Mouse (Mus musculus): Measurements from ENCODE around the gene Agrn.

Gene Agrn

DNA sequence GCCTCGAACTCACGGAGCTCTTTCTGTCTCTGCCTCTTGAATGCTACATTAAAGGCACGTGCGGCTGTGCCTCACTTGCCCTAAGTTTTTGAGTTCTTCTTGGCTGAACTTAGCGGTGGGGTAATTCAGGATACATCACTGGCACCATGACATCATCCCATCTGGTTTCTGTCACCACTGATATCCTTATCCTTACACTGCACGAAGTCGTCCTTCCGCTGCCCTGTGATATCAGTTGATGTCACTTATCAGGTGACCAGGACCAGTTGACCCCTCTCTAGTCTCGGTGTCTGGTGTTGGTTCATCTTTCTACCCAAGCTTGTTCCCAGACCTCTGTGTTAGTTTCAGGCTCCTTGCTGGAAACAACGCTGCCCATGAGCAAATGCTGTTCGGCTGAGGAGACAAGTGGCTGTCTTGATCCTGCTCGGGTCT lies 5.2 kb upstream of the Agrn start:
- no peak for DNase-seq (ENCODE audit: low spot score)

DNA sequence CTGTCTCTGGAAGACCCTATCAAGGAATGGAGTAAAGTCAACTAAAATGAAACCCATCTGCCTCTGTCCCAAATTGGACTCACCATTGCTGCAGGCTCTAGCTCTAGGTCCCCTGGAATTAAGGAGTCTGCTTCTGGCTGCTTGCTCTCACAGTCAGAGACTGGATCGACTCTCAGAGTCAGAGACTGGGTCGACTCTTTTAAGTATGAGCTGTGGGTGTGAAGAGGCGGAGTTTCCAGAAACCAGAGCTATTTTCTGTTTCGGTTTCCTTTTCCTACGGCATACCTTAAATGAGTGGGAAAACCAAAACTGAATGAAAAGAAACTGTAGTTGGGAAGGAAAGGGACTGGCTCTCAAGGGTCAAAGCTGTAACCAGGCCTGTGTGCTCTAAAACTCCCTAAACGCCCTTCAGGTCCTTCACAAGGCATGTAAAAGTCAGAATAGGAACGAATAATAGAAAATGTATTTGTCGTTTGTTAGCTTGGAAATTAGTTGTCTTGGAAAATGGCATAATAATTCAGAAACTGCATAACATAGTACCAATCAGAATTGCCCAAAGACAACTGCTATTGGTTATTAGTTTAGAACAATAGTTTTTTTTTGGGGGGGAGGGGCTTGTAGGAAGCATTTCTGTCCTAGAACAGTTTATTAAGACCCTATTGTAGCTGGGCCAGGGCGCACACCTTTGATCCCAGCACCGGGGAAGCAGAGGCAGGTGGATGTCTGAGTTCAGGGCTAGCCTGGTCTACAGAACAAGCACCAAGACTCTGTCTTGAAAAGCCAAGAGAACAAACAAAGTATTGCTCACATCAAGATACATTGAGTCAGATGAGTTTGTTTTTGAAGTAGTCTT lies 3.6 kb upstream of the Agrn start, which contains the start of gene Isg15:
Gene Isg15, minus strand, starts transcription at position 196 of the 853 bp plus-strand sequence.
- no peak for DNase-seq (ENCODE audit: low spot score)

DNA sequence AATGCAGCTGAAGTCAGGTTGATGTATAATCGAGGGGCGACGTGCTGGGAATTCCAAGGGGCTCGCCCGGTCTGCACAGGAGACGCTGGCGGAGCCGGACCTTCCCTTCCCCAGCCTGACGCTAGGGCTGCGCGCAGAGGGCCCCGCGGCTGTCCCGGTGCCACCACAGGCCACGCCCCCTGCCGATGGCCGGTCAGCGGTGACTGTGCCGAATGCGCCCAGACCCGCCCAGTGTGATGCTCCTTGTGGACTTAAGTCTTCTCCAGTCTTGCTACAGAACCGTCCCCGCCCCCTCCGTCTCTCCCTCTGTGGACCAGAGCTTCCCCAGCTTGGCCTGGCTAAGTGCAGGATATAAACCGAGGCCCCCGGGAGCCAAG lies 529 bp upstream of the Agrn start:
- DNase-seq (ENCODE audit: low spot score) = peak; percentile 96

DNA sequence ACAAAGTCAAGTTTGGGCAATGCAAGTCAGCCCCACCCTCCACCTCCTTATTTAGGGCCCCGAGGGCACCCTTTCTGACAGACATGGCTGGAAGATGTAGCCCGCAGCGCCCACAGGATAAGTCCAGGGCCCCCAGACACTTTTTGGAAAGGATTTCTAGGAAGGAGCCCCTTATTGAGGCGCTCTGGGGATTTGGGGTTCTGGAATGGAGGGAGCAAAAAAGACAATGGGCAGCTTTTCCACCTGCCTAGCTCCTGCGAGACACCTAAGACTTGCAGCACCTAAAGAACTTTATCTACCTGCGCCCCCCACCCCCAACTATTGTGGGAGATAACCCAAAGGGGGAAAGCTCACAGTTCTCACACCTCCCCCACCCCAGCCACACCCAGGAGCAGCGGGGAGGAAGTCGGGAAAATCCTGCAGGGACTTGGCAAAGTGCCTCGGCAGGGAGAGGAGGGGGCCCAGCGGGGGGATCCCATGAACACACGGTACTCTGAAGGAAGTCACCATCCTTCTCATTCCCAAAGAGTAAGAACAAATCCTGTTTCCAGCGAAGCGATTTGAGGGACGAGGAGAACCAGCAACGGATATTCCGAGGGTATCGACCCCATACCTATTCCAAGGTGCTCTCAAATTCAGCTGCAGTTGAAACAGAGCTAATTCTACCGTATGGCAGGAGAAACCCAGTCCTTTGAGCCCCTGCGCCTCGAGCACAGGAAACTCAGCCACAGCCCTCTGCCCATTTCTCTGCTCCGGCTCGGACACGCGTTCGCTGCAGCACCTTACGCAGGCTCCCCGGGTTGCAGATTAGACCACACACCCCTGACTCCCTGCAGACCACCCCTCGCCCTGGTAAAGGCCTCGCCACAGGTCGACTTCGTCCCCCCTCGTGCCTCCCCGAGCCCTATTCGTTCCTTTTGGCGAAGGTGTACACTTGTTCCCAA lies 1.1 kb downstream of the Agrn start:
- peak; percentile 47 for DNase-seq (ENCODE audit: low spot score)

DNA sequence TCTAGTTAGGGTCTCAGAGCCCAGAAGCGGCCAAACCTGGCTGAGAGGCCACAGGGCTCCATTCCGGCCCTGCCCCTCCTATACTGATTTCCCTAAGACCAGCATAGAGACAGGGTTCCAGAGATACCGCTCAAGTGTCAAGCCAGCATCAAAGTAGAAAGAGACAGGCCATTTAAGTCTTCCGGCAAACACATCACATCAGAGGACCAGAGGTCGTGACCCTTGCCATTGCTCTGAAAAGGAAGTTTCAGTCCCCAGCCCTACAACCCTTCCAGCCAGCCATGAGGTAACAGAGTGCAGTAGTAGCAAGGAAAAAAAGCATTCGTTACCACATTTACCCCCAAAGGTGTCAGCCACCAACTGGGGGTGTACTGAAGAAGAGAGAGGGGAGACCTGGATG lies 2.9 kb downstream of the Agrn start:
- peak; percentile 60 for DNase-seq (ENCODE audit: low spot score)

DNA sequence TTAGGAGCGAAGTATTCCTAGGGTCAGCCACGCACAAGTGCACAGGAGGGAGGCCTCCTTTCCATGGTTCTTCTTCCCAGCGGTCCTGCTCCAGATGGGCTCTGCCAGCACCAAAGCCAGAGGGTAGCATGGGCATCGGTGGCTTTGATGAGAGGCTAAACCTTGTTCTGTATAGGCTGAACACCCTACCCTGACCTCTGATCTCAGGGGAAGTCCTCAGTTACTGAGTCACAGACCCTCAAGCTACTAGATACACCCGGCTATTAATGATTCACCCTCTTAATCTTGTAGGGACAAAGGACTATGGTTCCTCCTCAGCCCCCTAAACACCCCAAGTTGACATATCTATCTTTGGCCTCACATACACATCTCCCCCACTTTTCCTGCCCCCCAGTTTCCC lies 3.4 kb downstream of the Agrn start:
- DNase-seq (ENCODE audit: low spot score) = no peak

DNA sequence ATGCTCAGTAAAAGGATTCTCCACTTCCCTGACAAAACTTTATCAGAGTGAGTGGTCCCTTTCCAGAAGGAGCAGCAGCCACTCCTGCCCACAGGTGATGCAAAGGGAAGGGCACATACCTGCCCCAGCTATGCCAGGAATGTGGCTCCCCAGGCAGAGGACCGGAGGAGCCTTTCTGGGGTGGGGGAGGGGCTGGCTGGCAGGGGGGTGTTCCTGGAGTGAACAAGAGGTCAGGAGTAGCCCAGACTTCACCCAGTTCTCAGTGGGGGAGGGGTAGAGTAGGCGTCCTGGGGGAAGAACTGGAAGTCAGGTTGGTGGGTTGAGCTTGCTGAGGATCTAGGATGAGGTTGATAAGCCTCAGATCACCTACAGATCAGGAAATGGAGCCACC lies 4.1 kb downstream of the Agrn start:
- no peak for DNase-seq (ENCODE audit: low spot score)

DNA sequence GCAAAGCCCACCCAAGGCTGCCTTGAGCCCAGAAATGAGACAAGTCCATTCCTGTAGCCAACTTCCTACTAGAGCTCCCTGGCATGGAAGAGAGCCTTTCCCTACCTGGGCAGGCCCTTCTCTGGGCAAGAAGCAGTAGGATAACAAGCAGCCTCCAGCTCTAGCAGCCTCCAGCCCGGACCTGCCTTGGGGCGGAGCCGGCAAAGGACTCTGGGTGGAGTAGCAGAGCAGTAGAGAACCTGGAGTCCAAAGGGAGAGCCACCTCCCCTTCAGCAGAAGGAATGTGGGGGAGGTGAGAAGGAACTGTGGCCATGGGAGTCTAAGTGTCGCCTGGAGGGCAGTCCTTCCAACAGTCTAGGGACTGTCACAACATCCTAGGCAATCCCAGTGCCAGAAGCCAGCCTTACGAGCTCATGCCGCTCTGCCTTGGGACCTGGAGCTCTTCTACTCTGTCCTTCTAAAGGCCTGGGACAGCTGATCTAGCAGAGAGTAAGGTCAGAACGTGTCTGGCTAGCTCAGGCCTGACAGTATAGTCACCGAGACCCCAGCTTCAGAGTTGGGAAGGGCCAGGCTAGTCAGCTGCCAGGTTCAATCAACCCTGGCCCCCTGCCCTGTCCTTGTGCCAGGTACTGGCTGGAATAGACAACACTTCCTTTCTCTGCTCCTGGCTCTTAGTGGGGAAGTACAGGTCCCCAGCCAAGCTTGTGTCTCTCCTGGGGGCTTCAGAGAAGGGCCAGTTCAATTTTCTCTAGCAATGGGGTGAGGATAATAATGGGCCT lies 4.7 kb downstream of the Agrn start:
- DNase-seq (ENCODE audit: low spot score) = no peak

DNA sequence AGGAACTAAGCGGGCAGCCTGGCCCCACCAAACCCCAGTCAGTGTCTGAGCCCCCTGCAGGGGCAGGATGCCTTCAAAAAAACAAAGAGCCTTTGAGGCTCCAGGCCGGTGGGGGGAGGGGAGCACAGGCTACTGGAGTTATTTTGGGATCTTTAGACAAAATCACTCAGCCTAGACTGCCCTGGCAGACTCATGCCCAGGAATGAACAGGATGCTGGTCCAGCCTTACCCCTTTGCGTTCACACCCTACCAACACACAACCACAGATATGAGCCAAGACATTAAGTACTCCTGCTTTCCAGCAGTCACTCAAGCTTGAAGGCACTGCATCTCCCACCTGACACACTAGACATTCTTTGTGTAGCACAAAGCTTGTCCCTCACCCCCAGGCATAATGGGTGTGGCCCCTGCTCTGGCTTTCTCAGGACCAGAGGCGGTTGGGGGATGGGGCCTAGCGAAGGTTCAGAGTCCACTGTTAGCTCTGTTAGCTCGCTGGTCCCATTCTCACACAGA lies 8.4 kb downstream of the Agrn start:
- DNase-seq (ENCODE audit: low spot score) = peak; percentile 77

DNA sequence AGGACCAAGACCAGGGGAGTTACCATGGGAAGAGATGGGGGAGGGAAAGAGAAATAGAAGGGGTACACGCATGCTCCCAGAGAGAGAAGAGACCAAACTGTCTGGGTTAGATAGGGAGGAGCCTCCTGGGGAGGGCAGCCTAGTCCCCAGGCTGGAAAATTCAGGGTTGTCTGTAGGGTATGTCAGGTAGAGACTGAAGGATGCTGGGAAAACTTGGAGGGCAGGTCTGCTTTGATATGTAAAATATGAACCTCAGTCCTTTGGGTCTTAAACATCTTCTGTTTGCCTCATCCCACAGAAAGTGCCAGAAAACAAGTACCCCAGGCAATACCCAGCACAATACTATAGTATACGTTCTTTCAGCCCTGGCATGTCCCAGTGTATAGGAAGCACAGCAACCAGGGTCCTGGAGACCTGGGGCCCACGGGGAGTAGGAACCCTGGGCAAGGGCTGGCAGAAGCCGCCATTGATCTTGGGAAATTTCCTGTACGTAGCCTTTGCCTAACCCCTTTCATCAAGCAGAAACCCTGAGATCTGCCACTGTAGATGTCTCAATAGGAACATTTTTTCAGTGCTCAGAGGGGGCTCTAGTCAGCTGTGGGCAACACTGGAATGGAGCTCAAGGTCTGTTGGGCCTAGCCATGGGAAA lies 9.0 kb downstream of the Agrn start:
- DNase-seq (ENCODE audit: low spot score) = no peak

DNA sequence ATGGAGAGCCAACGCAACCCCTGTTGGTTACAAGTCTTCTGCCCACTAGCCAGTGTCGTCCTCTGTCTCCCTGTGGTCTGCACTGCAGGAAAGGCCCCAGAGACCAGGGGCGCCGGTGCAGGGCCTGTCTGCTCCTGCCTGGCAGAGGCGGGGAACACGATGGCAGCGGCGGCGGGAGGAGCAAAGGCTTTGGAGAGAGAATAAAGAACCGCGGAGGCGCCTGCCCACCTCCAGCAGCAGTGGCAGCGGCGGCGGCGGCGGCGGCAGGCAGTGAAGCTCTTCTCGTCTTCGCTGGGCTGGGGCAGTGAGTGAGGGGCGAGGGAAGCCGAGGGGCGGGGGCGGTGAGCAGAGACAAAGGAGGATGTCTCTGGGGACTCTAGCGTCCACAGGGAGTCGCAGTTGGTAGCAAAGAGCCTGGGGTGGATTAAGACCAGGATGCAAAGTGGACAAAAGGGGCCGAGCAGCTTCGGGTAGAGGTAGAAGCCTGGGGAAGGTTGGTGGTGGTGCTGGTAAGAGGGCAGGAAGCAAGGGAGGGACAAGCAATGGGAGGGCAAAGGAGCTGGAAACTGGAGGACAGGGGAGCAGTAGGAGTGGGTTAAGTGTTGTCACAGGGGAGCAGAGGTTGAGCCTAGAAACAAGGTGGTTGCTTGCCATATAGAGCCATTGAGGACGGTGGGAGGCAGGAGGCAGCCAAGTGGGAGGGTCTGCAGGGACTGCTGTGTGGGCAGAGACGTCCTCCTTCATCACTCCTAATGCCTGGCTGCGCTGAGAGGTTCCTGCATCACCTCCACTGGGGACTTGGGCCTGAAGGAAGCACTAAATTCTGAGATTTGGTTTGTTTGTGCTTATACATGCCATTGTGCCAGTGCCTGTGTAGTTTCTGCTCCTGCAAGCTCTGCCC lies 11.1 kb downstream of the Agrn start:
- peak; percentile 72 for DNase-seq (ENCODE audit: low spot score)

DNA sequence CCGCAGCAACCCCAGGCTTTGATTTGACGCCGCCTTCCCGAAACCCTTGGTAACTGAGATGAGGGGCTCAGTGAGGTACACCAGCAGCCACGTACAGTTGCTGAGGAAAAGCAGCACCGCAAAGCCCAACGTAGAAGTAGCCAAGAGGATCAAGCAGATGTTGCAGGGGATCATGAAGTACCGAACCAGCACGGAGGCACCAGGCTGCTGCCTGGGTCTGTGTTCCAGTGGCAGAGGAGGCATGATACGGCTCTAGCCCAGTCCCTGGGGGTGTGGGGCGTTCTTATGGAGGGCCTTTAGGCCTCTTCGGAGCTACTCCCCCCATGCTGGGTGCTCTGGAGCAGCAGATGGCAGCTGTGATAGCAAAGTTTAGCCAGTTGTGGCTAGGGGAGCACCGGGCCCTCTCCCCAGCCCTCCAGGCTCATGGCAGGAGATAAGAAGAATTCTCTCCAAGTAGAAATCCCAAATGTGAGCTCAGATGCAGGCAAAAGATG lies 11.8 kb downstream of the Agrn start:
- no peak for DNase-seq (ENCODE audit: low spot score)

DNA sequence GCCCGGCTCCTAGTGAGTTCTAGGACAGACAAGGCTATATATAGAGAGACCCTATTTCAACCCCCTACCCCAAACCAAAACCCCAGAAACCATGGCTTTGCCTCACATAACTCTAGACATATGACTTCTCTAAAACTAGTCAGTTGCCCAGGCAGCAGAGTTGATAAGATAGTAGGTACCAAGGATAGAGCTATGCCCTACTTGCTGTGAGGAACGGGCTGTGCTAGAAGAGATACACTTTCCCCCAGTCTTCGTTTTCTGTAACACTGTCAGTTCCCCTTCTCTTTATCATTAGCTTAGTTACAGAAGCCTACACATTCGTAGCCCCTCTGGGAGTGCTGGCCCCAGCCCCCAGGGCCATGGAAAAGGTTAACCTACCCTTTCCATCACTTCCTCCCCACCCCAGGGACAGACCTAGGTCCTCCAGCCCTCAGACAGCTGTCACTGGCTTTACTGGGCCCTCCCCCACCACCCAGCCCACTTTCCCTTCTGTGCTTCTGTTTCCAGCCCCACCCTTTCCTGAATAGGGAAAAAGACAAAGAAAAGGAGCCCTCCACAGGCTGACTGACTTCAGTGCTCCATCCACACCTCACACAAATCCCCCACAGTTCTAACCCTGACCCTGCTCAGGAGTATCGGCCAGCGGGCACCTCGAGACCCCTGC lies 12.9 kb downstream of the Agrn start:
- DNase-seq (ENCODE audit: low spot score) = no peak

DNA sequence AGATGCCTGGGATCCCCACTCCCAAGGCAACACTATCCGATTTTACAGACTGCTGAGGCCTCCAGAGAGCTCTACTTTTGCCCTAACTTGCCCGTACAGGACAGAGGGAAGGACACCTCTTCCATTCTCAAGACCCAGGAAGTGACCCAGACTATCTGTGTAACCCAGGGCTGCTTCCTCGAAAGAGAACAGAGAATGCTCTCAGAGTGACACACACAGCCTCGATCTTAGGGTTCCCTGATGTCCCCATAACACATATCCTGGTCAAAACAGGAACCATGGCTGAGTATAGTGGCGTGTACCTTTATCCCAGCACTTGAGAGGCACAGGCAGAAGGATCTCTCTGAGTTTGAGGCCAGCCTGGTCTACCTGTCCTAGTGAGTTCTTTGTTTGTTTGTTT lies 13.5 kb downstream of the Agrn start:
- no peak for DNase-seq (ENCODE audit: low spot score)

DNA sequence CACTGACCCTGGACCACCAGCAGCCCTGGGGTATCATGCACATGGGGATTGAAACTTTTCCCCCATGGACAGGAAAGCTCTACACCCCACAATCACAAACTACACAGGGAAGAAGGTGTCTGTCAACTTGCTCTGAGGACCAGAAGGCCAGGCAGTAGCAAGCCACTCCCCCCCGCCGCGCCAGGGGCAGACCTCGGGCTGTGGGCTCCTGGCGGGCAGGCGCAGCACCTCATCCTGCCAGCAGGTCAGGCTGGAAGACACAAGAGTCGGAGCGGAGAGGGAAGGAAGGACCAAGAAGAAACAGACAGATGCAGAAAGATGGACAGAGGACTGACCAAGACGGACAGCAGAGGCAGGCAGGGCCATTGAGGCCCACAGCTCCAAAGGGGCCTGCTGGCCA lies 19.7 kb downstream of the Agrn start:
- no peak for DNase-seq (ENCODE audit: low spot score)

DNA sequence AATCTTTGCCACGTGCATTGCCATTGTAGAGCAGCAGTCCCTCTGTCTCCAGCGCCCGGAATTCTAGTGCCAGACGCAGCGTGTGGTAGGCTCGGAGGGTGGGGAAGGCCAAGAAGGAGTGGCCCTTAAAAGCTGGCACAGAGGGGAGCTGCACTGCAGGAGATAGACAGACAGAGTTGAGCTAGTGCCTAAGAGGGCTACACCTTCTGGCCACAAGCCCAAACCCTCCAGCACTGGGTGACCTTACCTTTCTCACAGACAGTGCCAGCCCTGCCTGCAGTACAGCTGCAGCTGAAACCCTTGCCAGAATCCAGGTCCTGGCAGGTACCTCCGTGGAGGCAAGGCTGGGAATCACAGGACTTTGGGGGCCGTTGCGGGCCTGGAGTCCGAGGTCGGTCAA lies 25.5 kb downstream of the Agrn start:
- no peak for DNase-seq (ENCODE audit: low spot score)

DNA sequence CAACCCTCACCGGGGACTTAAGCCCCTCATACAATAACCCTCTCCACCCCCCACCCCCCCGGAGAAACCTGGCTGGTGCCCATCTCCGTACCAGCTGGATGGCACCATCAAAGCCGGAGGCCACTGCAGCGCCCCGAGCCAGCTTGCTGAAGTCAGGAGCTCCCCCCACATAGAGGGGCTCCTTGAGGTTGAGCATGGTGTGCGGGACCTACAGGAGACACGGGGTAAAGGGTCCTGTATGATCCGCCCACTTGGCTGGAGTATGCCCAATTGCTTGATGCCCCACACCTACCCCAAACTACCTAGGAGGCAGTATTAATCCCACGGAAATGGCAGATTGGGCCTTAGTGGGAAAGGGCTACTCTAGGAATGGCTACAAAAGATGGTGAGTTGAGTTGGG lies 28.2 kb downstream of the Agrn start:
- DNase-seq (ENCODE audit: low spot score) = no peak

DNA sequence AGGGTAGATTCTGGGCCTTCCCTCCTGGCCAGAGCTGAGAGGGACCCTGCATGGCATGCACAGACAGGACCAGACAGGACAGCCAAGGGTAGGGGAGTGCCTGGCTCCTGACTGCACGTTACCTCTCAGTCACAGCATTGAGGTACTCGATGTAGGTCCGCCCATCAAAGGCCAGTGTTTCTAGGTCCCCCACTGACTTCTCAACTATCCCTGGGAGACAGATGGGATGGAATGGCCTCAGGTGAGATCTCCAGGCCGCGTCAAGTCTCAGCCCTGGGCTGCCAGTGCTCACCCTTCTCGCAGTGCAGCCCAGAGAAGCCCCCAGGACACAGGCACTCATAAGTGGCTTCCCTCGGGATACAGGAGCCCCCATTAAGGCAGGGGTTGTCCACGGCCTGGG lies 28.7 kb downstream of the Agrn start:
- no peak for DNase-seq (ENCODE audit: low spot score)

DNA sequence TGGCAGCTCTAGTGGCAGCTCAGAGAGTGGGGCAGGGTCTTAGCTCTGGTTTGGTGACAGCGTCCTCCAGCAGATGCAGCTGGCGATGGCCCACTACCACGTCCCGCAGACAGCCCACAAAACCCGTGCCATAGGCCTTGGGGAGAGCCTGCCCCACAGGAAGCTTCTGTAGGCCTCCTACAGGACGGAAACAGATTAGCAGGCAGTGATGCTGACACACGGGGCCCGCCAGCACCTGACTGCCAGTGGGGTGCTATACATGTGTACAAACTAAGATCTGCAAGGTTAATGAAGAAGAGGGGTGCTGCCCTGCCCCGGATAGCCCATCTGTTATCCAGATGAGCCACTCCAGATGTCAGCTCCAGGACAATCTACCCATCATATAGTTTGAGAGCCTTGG lies 30.8 kb downstream of the Agrn start:
- no peak for DNase-seq (ENCODE audit: low spot score)

DNA sequence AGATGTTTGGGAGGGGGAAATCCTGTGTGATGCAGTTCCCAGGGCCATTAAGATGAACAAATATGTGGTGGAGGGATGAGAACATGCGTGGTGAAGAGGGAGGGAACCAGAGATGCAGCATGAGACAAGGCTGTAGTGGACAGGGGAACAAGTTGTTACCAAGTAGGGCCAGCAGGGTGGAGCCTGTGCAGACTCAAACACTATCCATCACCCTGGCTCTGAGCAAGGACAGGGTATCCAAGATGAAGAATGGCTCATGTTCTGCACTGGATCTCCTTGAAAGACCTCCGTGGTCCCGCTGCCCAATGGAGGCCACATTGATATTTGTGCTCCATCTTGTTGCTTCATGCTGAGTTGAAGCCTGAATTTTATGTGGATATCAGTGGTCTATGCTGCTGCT lies 42.5 kb downstream of the Agrn start:
- no peak for DNase-seq (ENCODE audit: low spot score)
